Comparison of ENCODE assay signal across 9 mouse cellular contexts in the genomic region with DNA sequence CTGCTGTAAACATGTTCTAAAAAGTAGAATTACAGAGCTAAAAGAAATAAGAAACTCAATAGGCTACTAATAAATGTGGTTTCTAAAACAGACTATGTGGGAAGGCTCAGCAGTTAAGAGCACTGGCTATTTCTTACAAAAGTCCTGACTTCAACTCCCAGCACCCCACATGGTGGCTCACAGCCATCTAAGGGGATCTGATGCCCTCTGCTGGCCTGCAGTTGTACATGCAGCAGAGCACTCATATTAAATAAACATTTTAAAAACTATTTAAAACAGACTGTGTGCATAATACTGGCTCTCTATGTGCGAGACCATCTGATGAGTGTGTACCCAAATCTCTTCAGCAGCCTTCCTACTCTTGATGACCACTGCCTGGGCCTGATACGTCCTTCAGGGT. TPM values are rescaled to one million over a fixed set of nuclear protein-coding genes. Genes with fewer than 3 reads are reported as not detected.
DNase-seq lines count a peak whose midpoint lies in the region; ATAC-seq and TF ChIP-seq lines count a peak whose summit lies in the region.
"Had no signal": no experiment of that assay in that cellular context is flagged by ENCODE, and none has a peak within 500 bp of the region (broad histone marks: within the 10 kb centered on the region; RNA-seq: fewer than 3 reads in every experiment).

No protein-coding gene starts in this region.

- no peaks in the 10 kb centered on the region for H3K9me3 ChIP-seq in heart, postnatal 0 days (replicated peaks; ENCODE audit: control insufficient read depth, low read length)
- H3K9me3 ChIP-seq in heart, embryonic 11.5 days (replicated peaks; ENCODE audit: control insufficient read depth, low read length): no peaks in the 10 kb centered on the region
- no peaks in the 10 kb centered on the region for H3K9me3 ChIP-seq in stomach, postnatal 0 days (ENCODE audit: control insufficient read depth, low read length)
- H3K9me3 ChIP-seq in forebrain, embryonic 16.5 days (ENCODE audit: control insufficient read depth, low read length): no peaks in the 10 kb centered on the region

- peaks cover 28% of the 10 kb centered on the region for H3K36me3 ChIP-seq in heart, postnatal 0 days (replicated peaks; ENCODE audit: control insufficient read depth, insufficient read depth, low read length)
- H3K36me3 ChIP-seq in heart, embryonic 11.5 days (ENCODE audit: control insufficient read depth, insufficient read depth, low read length): peaks cover 15% of the 10 kb centered on the region
- H3K36me3 ChIP-seq in stomach, postnatal 0 days (ENCODE audit: control insufficient read depth, insufficient read depth, low read length): no peaks in the 10 kb centered on the region; the same call in 1 of the 2 replicates
- peaks cover 7% of the 10 kb centered on the region; the same call in 1 of the 2 replicates for H3K36me3 ChIP-seq in forebrain, embryonic 16.5 days (ENCODE audit: control insufficient read depth, insufficient read depth)

- peak; percentile 39 for TF ChIP-seq CTCF in heart, postnatal 0 days (IDR thresholded peaks at IDR 0.05; ENCODE audit: low read depth)
- peak; percentile 56 for TF ChIP-seq CTCF in stomach, postnatal 0 days (IDR thresholded peaks at IDR 0.05; ENCODE audit: low read depth)

- no peak overlapping the region for H3K9ac ChIP-seq in heart, postnatal 0 days (replicated peaks; ENCODE audit: low read depth, low read length)
- no peak overlapping the region for H3K9ac ChIP-seq in heart, embryonic 11.5 days (ENCODE audit: low read depth, low read length)
- H3K9ac ChIP-seq in stomach, postnatal 0 days (ENCODE audit: low read length): no peak overlapping the region
- no peak overlapping the region for H3K9ac ChIP-seq in forebrain, embryonic 16.5 days (replicated peaks; ENCODE audit: low read depth, low read length)

- ATAC-seq in heart, postnatal 0 days (ENCODE audit: insufficient read depth, low read depth): no peak
- ATAC-seq in heart, embryonic 11.5 days (replicated peaks; ENCODE audit: insufficient number of reproducible peaks, low FRiP score, low TSS enrichment): no peak
- peak; percentile 25 for ATAC-seq in erythroblast, adult 5-6 weeks (replicated peaks; ENCODE audit: low FRiP score, poor library complexity, severe bottlenecking)
- no peak for ATAC-seq in stomach, postnatal 0 days (ENCODE audit: low FRiP score, low TSS enrichment)
- no peak for ATAC-seq in forebrain, embryonic 16.5 days

- H3K27me3 ChIP-seq in heart, postnatal 0 days (ENCODE audit: control insufficient read depth, insufficient read depth, low read length): no peaks in the 10 kb centered on the region
- no peaks in the 10 kb centered on the region for H3K27me3 ChIP-seq in heart, embryonic 11.5 days (ENCODE audit: control insufficient read depth, insufficient read depth, low read length)
- H3K27me3 ChIP-seq in stomach, postnatal 0 days (ENCODE audit: control insufficient read depth, insufficient read depth, low read length): no peaks in the 10 kb centered on the region
- no peaks in the 10 kb centered on the region for H3K27me3 ChIP-seq in forebrain, embryonic 16.5 days (replicated peaks; ENCODE audit: control insufficient read depth, insufficient read depth, low read length)

- no peak for TF ChIP-seq EP300 in heart, postnatal 0 days (IDR thresholded peaks at IDR 0.05; ENCODE audit: low read depth)
- TF ChIP-seq EP300 in stomach, postnatal 0 days (optimal IDR thresholded peaks at IDR 0.05): no peak

- H3K27ac ChIP-seq in heart, postnatal 0 days (ENCODE audit: low read depth): no peak overlapping the region
- no peak overlapping the region for H3K27ac ChIP-seq in heart, embryonic 11.5 days (ENCODE audit: low read depth, low read length)
- no peak overlapping the region for H3K27ac ChIP-seq in stomach, postnatal 0 days (replicated peaks)
- no peak overlapping the region for H3K27ac ChIP-seq in forebrain, embryonic 16.5 days (ENCODE audit: low read length)

- DNase-seq in heart, postnatal 0 days (ENCODE audit: low spot score): no peak
- DNase-seq in thymus, postnatal 14 days: peak; percentile 25
- no peak for DNase-seq in thymus, postnatal 36 days
- no peak for DNase-seq in stomach, postnatal 0 days (ENCODE audit: low spot score)
- no peak for DNase-seq in urinary bladder, postnatal 10 days (ENCODE audit: low spot score)
- DNase-seq: adrenal gland, adult 8-10 months had no signal

- H3K4me1 ChIP-seq in heart, postnatal 0 days (ENCODE audit: control insufficient read depth, insufficient read depth): no peaks in the 10 kb centered on the region
- H3K4me1 ChIP-seq in heart, embryonic 11.5 days (ENCODE audit: control insufficient read depth, insufficient read depth, low read length): peaks cover 3% of the 10 kb centered on the region; the same call in 1 of the 2 replicates
- no peaks in the 10 kb centered on the region for H3K4me1 ChIP-seq in stomach, postnatal 0 days (replicated peaks; ENCODE audit: control insufficient read depth, insufficient read depth)
- H3K4me1 ChIP-seq in forebrain, embryonic 16.5 days (replicated peaks; ENCODE audit: control insufficient read depth, insufficient read depth, low read length): no peaks in the 10 kb centered on the region

- no peak overlapping the region for H3K4me2 ChIP-seq in heart, postnatal 0 days (ENCODE audit: low read depth, low read length)
- no peak overlapping the region for H3K4me2 ChIP-seq in heart, embryonic 11.5 days
- no peak overlapping the region for H3K4me2 ChIP-seq in stomach, postnatal 0 days (replicated peaks; ENCODE audit: low read depth)
- H3K4me2 ChIP-seq in forebrain, embryonic 16.5 days (ENCODE audit: low read length): no peak overlapping the region

- no peak overlapping the region for H3K4me3 ChIP-seq in heart, postnatal 0 days (ENCODE audit: low read depth, low read length)
- no peak overlapping the region for H3K4me3 ChIP-seq in heart, embryonic 11.5 days (ENCODE audit: low read depth, low read length)
- no peak overlapping the region for H3K4me3 ChIP-seq in stomach, postnatal 0 days (ENCODE audit: low read depth, low read length)
- no peak overlapping the region for H3K4me3 ChIP-seq in forebrain, embryonic 16.5 days (replicated peaks; ENCODE audit: low read length)

- WGBS in heart, postnatal 0 days: 95% methylated on average over 2 of the region's 2 CpGs
- 98% methylated on average over 2 of the region's 2 CpGs for WGBS in heart, embryonic 11.5 days (ENCODE audit: insufficient replicate concordance)
- 97% methylated on average over 2 of the region's 2 CpGs for WGBS in stomach, postnatal 0 days
- 92% methylated on average over 2 of the region's 2 CpGs for WGBS in forebrain, embryonic 16.5 days

RNA-seq across cellular contexts. Expression of gene Ipo11, which starts 42.5 kb away (rescaled TPM):
- 35.1 and 59.9 TPM in 2 replicates for total RNA-seq in heart, postnatal 0 days (2014; rRNA removed; ENCODE audit: low replicate concordance)
- 30.4 and 31.9 TPM in 2 replicates for polyA plus RNA-seq in heart, postnatal 0 days (2015; fragmentation: Nextera tagmentation; extraction: Ambion mirVana)
- polyA plus RNA-seq in heart, embryonic 11.5 days (2014; fragmentation: Nextera tagmentation; extraction: Ambion mirVana): 76.3 and 90.9 TPM in 2 replicates
- total RNA-seq in erythroblast, adult 5-6 weeks (2015; ENCODE audit: low replicate concordance): 22.9 and 28.8 TPM in 2 replicates
- total RNA-seq in erythroblast, adult 5-6 weeks (2017; ENCODE audit: low replicate concordance): 14.8 and 16.0 TPM in 2 replicates
- polyA plus RNA-seq in stomach, postnatal 0 days (2015; fragmentation: Nextera tagmentation; extraction: Ambion mirVana): 13.8 and 14.3 TPM in 2 replicates
- polyA plus RNA-seq in forebrain, embryonic 16.5 days (2015; fragmentation: Nextera tagmentation; extraction: Ambion mirVana): 44.9 and 48.2 TPM in 2 replicates

RNA-seq across cellular contexts. Expression of gene Dimt1, which starts 52.6 kb away (rescaled TPM):
- total RNA-seq in heart, postnatal 0 days (2014; rRNA removed; ENCODE audit: low replicate concordance): 4.0 and 11.8 TPM in 2 replicates
- polyA plus RNA-seq in heart, postnatal 0 days (2015; fragmentation: Nextera tagmentation; extraction: Ambion mirVana): 16.2 and 16.4 TPM in 2 replicates
- polyA plus RNA-seq in heart, embryonic 11.5 days (2014; fragmentation: Nextera tagmentation; extraction: Ambion mirVana): 37.6 and 41.1 TPM in 2 replicates
- total RNA-seq in erythroblast, adult 5-6 weeks (2015; ENCODE audit: low replicate concordance): 7.1 and 12.1 TPM in 2 replicates
- 3.3 and 7.1 TPM in 2 replicates for total RNA-seq in erythroblast, adult 5-6 weeks (2017; ENCODE audit: low replicate concordance)
- 17.3 and 18.2 TPM in 2 replicates for polyA plus RNA-seq in stomach, postnatal 0 days (2015; fragmentation: Nextera tagmentation; extraction: Ambion mirVana)
- 50.5 and 54.0 TPM in 2 replicates for polyA plus RNA-seq in forebrain, embryonic 16.5 days (2015; fragmentation: Nextera tagmentation; extraction: Ambion mirVana)
